Mouse (Mus musculus) G1E (cell line): ENCODE measurements around the gene Smarce1.

ENCODE experiments used
- CTCF ChIP-seq: IDR thresholded peaks from 2 replicates; pipeline ENCODE4 v1.5.1; 2012; ENCODE audit warnings: low read depth, low read length, inconsistent platforms, mixed read lengths
- GATA1 ChIP-seq: IDR thresholded peaks from 2 replicates; pipeline ENCODE4 v1.6.1; 2012; ENCODE audit warnings: borderline replicate concordance, low read length, inconsistent platforms, mixed read lengths
- GATA2 ChIP-seq: IDR thresholded peaks from 2 replicates; pipeline ENCODE4 v1.6.1; 2012; ENCODE audit warnings: low read depth, low read length, inconsistent platforms, borderline replicate concordance
- POLR2AphosphoS5 ChIP-seq: IDR thresholded peaks from 2 replicates; pipeline ENCODE4 v1.6.1; 2012; ENCODE audit warnings: low read depth, low read length, inconsistent platforms; ENCODE audit not compliant: insufficient replicate concordance
- TAL1 ChIP-seq: conservative IDR thresholded peaks from 2 replicates; pipeline ENCODE4 v1.6.1; 2012; ENCODE audit warnings: low read depth, low read length, inconsistent platforms, mixed read lengths

DNA sequence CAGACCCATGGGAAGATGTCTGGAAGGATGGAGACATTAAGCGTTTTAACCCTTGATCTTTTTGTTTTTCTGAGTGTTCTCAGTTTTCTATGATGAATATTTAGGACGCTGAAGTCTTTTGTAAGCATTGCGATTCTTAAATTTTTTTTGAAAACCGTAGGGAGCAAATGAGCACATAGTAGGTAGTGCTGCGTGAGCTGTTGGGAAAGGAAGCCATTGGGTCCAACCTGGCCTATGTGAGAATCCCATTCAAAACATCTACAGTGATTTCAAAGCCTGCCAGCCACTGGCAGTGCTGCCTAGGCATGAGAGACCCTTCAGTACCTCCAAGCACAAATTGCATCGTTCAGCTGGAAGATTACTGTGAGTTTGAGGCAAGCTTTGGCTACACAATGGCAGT lies 60.8 kb downstream of the Smarce1 start:
- TF ChIP-seq CTCF (no peak), GATA1 (no peak), TAL1 (no peak), POLR2AphosphoS5 (no peak), GATA2 (no peak)
